21 mouse cellular contexts compared by ENCODE assay signal in genomic region chr8:81010386-81010785, GRCm38 (mm10). TPM values are rescaled to one million over a fixed set of nuclear protein-coding genes. Genes with fewer than 3 reads are reported as not detected.
DNase-seq lines count a peak whose midpoint lies in the region; ATAC-seq and TF ChIP-seq lines count a peak whose summit lies in the region.
"Had no signal": no experiment of that assay in that cellular context is flagged by ENCODE, and none has a peak within 500 bp of the region (broad histone marks: within the 10 kb centered on the region; RNA-seq: fewer than 3 reads in every experiment).

No protein-coding gene starts in this region.

- no peak for DNase-seq in liver, embryonic 11.5 days (ENCODE audit: low spot score)
- DNase-seq in liver = no peak
- DNase-seq in adrenal gland, postnatal 36 days = no peak
- no peak for DNase-seq in kidney, postnatal 4 days
- DNase-seq in lung, postnatal 10 days = no peak
- DNase-seq: cerebellum, adult 9-10 months; kidney, adult 11 months; left cerebral cortex, postnatal 4 days; lung, postnatal 14 days; right cerebral cortex, postnatal 25 days had no signal

- H3K9ac ChIP-seq in liver, embryonic 11.5 days (ENCODE audit: low read depth, low read length) = no peak overlapping the region
- no peak overlapping the region for H3K9ac ChIP-seq in liver, embryonic 16.5 days (ENCODE audit: low read depth, low read length)
- H3K9ac ChIP-seq: embryonic facial prominence, embryonic 12.5 days; heart, embryonic 15.5 days had no signal

- H3K4me3 ChIP-seq in liver, embryonic 11.5 days (ENCODE audit: low read depth, low read length) = no peak overlapping the region
- no peak overlapping the region for H3K4me3 ChIP-seq in bone marrow macrophage, adult 2 months (ENCODE audit: insufficient read depth, low read length)
- H3K4me3 ChIP-seq in liver, embryonic 16.5 days (ENCODE audit: low read depth, low read length) = no peak overlapping the region
- H3K4me3 ChIP-seq: embryonic facial prominence, embryonic 12.5 days; heart, embryonic 15.5 days; left cerebral cortex, adult 2 months had no signal

- H3K9me3 ChIP-seq in liver, embryonic 11.5 days (ENCODE audit: control insufficient read depth, low read length) = no peaks in the 10 kb centered on the region
- no peaks in the 10 kb centered on the region for H3K9me3 ChIP-seq in liver, embryonic 16.5 days (replicated peaks; ENCODE audit: control insufficient read depth, low read length)
- H3K9me3 ChIP-seq: embryonic facial prominence, embryonic 12.5 days; G1E; heart, embryonic 15.5 days had no signal

- H3K4me1 ChIP-seq in liver, embryonic 11.5 days (replicated peaks; ENCODE audit: control insufficient read depth, insufficient read depth, low read length) = peaks cover 15% of the 10 kb centered on the region
- H3K4me1 ChIP-seq in bone marrow macrophage, adult 2 months (ENCODE audit: control insufficient read depth, insufficient read depth, low read length) = peaks cover 15% of the 10 kb centered on the region
- H3K4me1 ChIP-seq in liver, embryonic 16.5 days (ENCODE audit: control insufficient read depth, low read depth, low read length) = peaks cover 22% of the 10 kb centered on the region

- WGBS in liver, embryonic 11.5 days = 72% methylated on average over 5 of the region's 5 CpGs
- 45% methylated on average over 5 of the region's 5 CpGs for WGBS in liver, embryonic 16.5 days (ENCODE audit: insufficient replicate concordance)

- TF ChIP-seq CTCF in bone marrow macrophage, adult 2 months (IDR thresholded peaks at IDR 0.05; ENCODE audit: low read depth, low read length) = no peak

- no peak overlapping the region for H3K27ac ChIP-seq in liver, embryonic 11.5 days (ENCODE audit: low read depth, low read length)
- peak overlapping the region; percentile 31; the same call in 1 of the 2 replicates for H3K27ac ChIP-seq in bone marrow macrophage, adult 2 months (ENCODE audit: insufficient read depth, low read depth, low read length)
- H3K27ac ChIP-seq in liver, embryonic 16.5 days (ENCODE audit: low read length) = no peak overlapping the region
- H3K27ac ChIP-seq: embryonic facial prominence, embryonic 12.5 days; heart, embryonic 15.5 days; kidney, postnatal 0 days; left cerebral cortex, adult 2 months; stomach, postnatal 0 days had no signal

- TF ChIP-seq POLR2A in bone marrow macrophage, adult 2 months (IDR thresholded peaks at IDR 0.05; ENCODE audit: borderline replicate concordance, low read depth, low read length) = no peak

- H3K4me2 ChIP-seq in liver, embryonic 11.5 days = peak overlapping the region; percentile 89; the same call in 1 of the 2 replicates
- H3K4me2 ChIP-seq in liver, embryonic 16.5 days (ENCODE audit: low read depth, low read length) = 0 out of 2 replicates have a peak overlapping the region, but pooled peaks have one; percentile 2
- H3K4me2 ChIP-seq: embryonic facial prominence, embryonic 12.5 days had no signal

- peaks cover 7% of the 10 kb centered on the region; the same call in 1 of the 2 replicates for H3K36me3 ChIP-seq in liver, embryonic 11.5 days (ENCODE audit: control insufficient read depth, insufficient read depth, low read length)
- H3K36me3 ChIP-seq in liver, embryonic 16.5 days (ENCODE audit: control insufficient read depth, insufficient read depth) = peaks cover 8% of the 10 kb centered on the region

- H3K27me3 ChIP-seq in liver, embryonic 11.5 days (replicated peaks; ENCODE audit: control insufficient read depth, insufficient read depth, low read length) = no peaks in the 10 kb centered on the region
- H3K27me3 ChIP-seq in liver, embryonic 16.5 days (ENCODE audit: control insufficient read depth, insufficient read depth, low read depth, low read length) = no peaks in the 10 kb centered on the region
- H3K27me3 ChIP-seq: embryonic facial prominence, embryonic 12.5 days; heart, embryonic 15.5 days had no signal

- no peak for ATAC-seq in liver, embryonic 11.5 days (replicated peaks; ENCODE audit: low FRiP score)
- ATAC-seq in liver, embryonic 16.5 days (ENCODE audit: low read depth) = no peak
- ATAC-seq: CD4-positive, CD25-positive, alpha-beta regulatory T cell, adult 4 months; forebrain, embryonic 14.5 days; midbrain, embryonic 16.5 days had no signal

RNA-seq across cellular contexts. Expression of gene Usp38, which starts 4.3 kb away (rescaled TPM):
- polyA plus RNA-seq in liver, embryonic 11.5 days (2014; fragmentation: Nextera tagmentation; extraction: Ambion mirVana) = 22.3 and 28.1 TPM in 2 replicates
- 15.3 and 15.5 TPM in 2 replicates for polyA plus RNA-seq in bone marrow macrophage, adult 2 months (2012; ENCODE audit: insufficient read depth, insufficient read length, missing spikeins)
- polyA plus RNA-seq in liver, embryonic 16.5 days (2015; fragmentation: Nextera tagmentation; extraction: Ambion mirVana) = 8.5 and 8.8 TPM in 2 replicates
- 10 to 100 TPM; 24.1 to 24.5 TPM for total RNA-seq in adrenal gland, postnatal 36 days (2021)
